Mouse (Mus musculus): Measurements from ENCODE around the gene Trp53tg5. TPM values are rescaled to one million over a fixed set of nuclear protein-coding genes. Genes with fewer than 3 reads are reported as not detected.

Trp53tg5 gene
- polyA plus RNA-seq, 1 experiment from 2014 or later, result not detected

DNA sequence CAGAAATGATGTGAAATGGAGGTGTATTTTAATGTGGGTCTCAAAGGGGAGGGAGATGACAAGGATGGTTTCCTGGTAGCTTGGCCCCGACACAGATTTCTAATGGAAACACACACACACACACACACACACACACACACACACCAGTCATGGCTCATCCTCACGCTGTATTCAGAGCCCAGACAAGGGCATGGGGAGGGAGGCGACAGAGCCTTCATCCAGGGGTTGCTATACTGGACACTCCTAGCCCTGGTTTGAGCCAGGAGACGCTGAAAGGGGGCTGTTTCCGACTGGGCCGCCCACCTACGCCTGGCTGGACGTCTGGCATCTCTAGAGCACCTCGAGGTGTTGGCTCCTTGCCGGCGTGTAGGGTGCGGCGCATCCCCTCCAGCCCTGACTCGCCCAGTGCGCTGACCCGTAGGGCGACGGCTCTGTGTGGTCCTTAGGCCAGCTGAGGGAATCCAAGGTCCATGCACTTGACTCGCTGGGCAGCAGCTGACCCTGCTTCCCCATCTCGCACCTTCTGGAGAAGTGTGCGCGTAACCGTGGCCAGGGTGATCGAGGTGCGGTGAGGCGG, 12.2 kb upstream of the Trp53tg5 start, which contains the start of gene Dbndd2:
Gene Dbndd2 (plus strand): TSS at position 426 of the 577 bp plus-strand sequence.
- Histone ChIP-seq H3K9me3 (replicated peaks; ENCODE audit: control insufficient read depth, low read length) (no peaks in the 10 kb centered on the region), H3K4me1 (ENCODE audit: control insufficient read depth, insufficient read depth, low read length) (peaks cover 9% of the 10 kb centered on the region), H3K9ac (ENCODE audit: low read length) (peak within 1 kb of the TSS; percentile 81), H3K36me3 (ENCODE audit: control insufficient read depth, insufficient read depth, low read length) (no peaks in the 10 kb centered on the region), H3K27ac (ENCODE audit: low read length) (no peak within 1 kb of the TSS), H3K27me3 (ENCODE audit: control insufficient read depth, insufficient read depth, low read length) (no peaks in the 10 kb centered on the region), H3K4me2 (ENCODE audit: low read depth, low read length) (peak within 1 kb of the TSS; percentile 97), H3K4me3 (replicated peaks; ENCODE audit: low read length) (peak within 1 kb of the TSS; percentile 77)
- ATAC-seq (ENCODE audit: insufficient read depth, low FRiP score), result no peak
- 3% methylated on average over 26 of the region's 26 CpGs for WGBS

DNA sequence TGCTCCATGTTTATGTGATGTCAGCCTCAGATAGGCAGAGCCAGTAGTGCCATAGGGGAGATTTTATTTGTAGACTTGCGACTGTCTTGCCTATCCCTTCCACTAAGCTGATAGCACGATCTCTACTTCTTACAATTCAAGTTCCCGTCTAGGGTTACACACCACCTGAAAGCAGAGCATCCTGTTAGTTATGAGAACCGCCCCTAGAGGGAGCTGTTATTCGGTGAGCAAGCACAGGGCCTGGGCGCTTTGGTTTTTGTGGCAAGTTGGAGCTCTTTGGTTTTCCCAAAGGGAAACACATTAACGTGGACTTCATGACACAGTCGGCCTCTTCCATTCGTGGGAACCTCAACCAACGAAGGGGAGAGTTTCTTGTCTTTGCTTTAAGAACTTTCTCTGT, 3.3 kb downstream of the Trp53tg5 start:
- H3K27ac ChIP-seq (ENCODE audit: low read length), result no peak overlapping the region
- H3K9me3 ChIP-seq (replicated peaks; ENCODE audit: control insufficient read depth, low read length), result no peaks in the 10 kb centered on the region
- 27% methylated on average over 10 of the region's 10 CpGs for WGBS
- no peak overlapping the region for H3K9ac ChIP-seq (ENCODE audit: low read length)
- H3K4me2 ChIP-seq (ENCODE audit: low read depth, low read length), result no peak overlapping the region
- no peaks in the 10 kb centered on the region for H3K36me3 ChIP-seq (ENCODE audit: control insufficient read depth, insufficient read depth, low read length)
- peak; percentile 38; the same call in 1 of the 2 replicates for ATAC-seq (ENCODE audit: insufficient read depth, low FRiP score)
- H3K4me3 ChIP-seq (replicated peaks; ENCODE audit: low read length), result no peak overlapping the region
- no peaks in the 10 kb centered on the region for H3K27me3 ChIP-seq (ENCODE audit: control insufficient read depth, insufficient read depth, low read length)
- no peaks in the 10 kb centered on the region for H3K4me1 ChIP-seq (ENCODE audit: control insufficient read depth, insufficient read depth, low read length)

GRCm38 (mm10) chr2:164466787-164467186, 6.7 kb downstream of the Trp53tg5 start:
- 70% methylated on average over 5 of the region's 5 CpGs for WGBS
- Histone ChIP-seq H3K9ac (ENCODE audit: low read length) (no peak overlapping the region), H3K4me1 (ENCODE audit: control insufficient read depth, insufficient read depth, low read length) (peaks cover 4% of the 10 kb centered on the region; the same call in 1 of the 2 replicates)

DNA sequence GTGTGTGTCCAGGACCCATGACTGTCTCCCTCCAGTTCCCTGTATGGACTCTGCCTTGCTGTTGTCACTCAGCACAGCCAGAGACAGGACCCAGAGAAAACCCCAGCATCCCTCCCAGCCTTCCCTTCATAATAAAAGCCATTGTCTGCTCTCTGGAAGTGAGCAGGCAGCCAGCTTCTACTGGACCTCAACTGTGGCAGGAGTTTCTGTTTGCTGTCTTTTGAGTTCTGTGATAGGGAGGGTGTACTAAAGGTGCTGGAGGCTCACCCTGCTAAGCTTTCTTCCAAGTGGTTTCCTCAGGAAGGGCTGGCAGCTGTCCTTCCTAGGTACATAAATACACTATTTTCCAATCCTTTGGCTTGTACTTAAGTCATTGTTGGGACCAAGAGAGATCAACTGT, 8.4 kb downstream of the Trp53tg5 start:
- 0 out of 2 replicates have a peak, but pooled peaks cover 4% of the 10 kb centered on the region for H3K36me3 ChIP-seq (ENCODE audit: control insufficient read depth, insufficient read depth, low read length)
- H3K4me3 ChIP-seq (replicated peaks; ENCODE audit: low read length), result no peak overlapping the region
- peaks cover 5% of the 10 kb centered on the region; the same call in 1 of the 2 replicates for H3K4me1 ChIP-seq (ENCODE audit: control insufficient read depth, insufficient read depth, low read length)
- no peak for ATAC-seq (ENCODE audit: insufficient read depth, low FRiP score)
- H3K4me2 ChIP-seq (ENCODE audit: low read depth, low read length), result no peak overlapping the region
- H3K27ac ChIP-seq (ENCODE audit: low read length), result no peak overlapping the region
- no peak overlapping the region for H3K9ac ChIP-seq (ENCODE audit: low read length)
- no peaks in the 10 kb centered on the region for H3K9me3 ChIP-seq (replicated peaks; ENCODE audit: control insufficient read depth, low read length)
- no peaks in the 10 kb centered on the region for H3K27me3 ChIP-seq (ENCODE audit: control insufficient read depth, insufficient read depth, low read length)

More at GRCm38 (mm10) chr2:164466787-164467186, 6.7 kb downstream of the Trp53tg5 start:
- 0 out of 2 replicates have a peak, but pooled peaks cover 4% of the 10 kb centered on the region for H3K36me3 ChIP-seq (ENCODE audit: control insufficient read depth, insufficient read depth, low read length)
- no peak for ATAC-seq (ENCODE audit: insufficient read depth, low FRiP score)
- H3K9me3 ChIP-seq (replicated peaks; ENCODE audit: control insufficient read depth, low read length), result no peaks in the 10 kb centered on the region
- H3K27ac ChIP-seq (ENCODE audit: low read length), result 0 out of 2 replicates have a peak overlapping the region, but pooled peaks have one; percentile 47
- H3K4me3 ChIP-seq (replicated peaks; ENCODE audit: low read length), result no peak overlapping the region
- no peak overlapping the region for H3K4me2 ChIP-seq (ENCODE audit: low read depth, low read length)
- no peaks in the 10 kb centered on the region for H3K27me3 ChIP-seq (ENCODE audit: control insufficient read depth, insufficient read depth, low read length)

DNA sequence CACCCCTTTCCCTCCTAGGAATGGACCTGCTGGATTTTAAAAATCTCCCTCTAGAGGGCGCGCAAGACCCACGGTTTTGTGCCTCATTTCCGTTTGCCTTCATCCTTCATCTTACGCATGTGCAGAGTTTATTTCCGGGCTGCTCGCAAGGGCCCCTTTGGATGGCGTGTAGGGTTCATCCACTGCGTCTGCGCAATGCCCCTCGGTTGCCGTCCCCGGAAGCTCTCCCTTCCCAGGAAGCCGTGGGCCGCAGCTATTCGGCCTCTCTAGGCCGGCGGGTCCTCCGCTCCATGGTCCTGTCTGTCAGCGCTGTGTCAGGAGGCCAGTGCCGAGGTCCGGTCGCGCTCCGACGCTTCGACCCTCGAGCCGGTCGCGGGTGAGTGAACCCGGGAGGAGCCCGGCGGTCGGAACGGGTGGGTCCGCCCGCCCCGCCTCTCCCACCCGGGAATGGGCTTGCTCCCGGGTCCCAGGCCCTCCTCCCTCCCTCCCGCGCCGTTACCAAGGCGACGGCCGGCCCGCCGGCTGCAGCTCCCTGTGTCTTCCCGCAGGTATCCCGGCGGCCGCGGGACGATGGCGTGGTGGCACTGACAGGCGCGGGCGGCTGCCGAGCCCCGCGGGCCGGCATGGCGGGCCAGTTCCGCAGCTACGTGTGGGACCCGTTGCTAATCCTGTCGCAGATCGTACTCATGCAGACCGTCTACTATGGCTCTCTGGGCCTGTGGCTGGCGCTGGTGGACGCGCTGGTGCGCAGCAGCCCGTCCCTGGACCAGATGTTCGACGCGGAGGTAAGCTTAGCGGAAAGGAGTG, 12.6 kb downstream of the Trp53tg5 start, which contains the start of gene Gm20458:
Gene Gm20458 (plus strand): TSS at position 223 of the 807 bp plus-strand sequence.
- under 1% methylated on average over 79 of the region's 79 CpGs for WGBS
- H3K36me3 ChIP-seq (ENCODE audit: control insufficient read depth, insufficient read depth, low read length), result 0 out of 2 replicates have a peak, but pooled peaks cover 4% of the 10 kb centered on the region
- H3K4me1 ChIP-seq (ENCODE audit: control insufficient read depth, insufficient read depth, low read length), result peaks cover 16% of the 10 kb centered on the region
- peak; percentile 96 for ATAC-seq (ENCODE audit: insufficient read depth, low FRiP score)
- no peaks in the 10 kb centered on the region for H3K9me3 ChIP-seq (replicated peaks; ENCODE audit: control insufficient read depth, low read length)
- H3K27me3 ChIP-seq (ENCODE audit: control insufficient read depth, insufficient read depth, low read length), result no peaks in the 10 kb centered on the region
- H3K4me2 ChIP-seq (ENCODE audit: low read depth, low read length), result peak within 1 kb of the TSS; percentile 74
- peak within 1 kb of the TSS; percentile 93 for H3K4me3 ChIP-seq (replicated peaks; ENCODE audit: low read length)
- H3K9ac ChIP-seq (ENCODE audit: low read length), result peak within 1 kb of the TSS; percentile 91
- H3K27ac ChIP-seq (ENCODE audit: low read length), result peak within 1 kb of the TSS; percentile 75

GRCm38 (mm10) chr2:164458535-164458934, 15.0 kb downstream of the Trp53tg5 start:
- H3K9ac ChIP-seq (ENCODE audit: low read length), result no peak overlapping the region
- no peaks in the 10 kb centered on the region for H3K27me3 ChIP-seq (ENCODE audit: control insufficient read depth, insufficient read depth, low read length)
- H3K4me3 ChIP-seq (replicated peaks; ENCODE audit: low read length), result no peak overlapping the region
- H3K9me3 ChIP-seq (replicated peaks; ENCODE audit: control insufficient read depth, low read length), result no peaks in the 10 kb centered on the region
- 64% methylated on average over 8 of the region's 8 CpGs for WGBS
- H3K4me1 ChIP-seq (ENCODE audit: control insufficient read depth, insufficient read depth, low read length), result peaks cover 29% of the 10 kb centered on the region
- 0 out of 2 replicates have a peak, but pooled peaks cover 4% of the 10 kb centered on the region for H3K36me3 ChIP-seq (ENCODE audit: control insufficient read depth, insufficient read depth, low read length)
- no peak overlapping the region for H3K4me2 ChIP-seq (ENCODE audit: low read depth, low read length)
- no peak for ATAC-seq (ENCODE audit: insufficient read depth, low FRiP score)
- H3K27ac ChIP-seq (ENCODE audit: low read length), result peak overlapping the region; percentile 92

DNA sequence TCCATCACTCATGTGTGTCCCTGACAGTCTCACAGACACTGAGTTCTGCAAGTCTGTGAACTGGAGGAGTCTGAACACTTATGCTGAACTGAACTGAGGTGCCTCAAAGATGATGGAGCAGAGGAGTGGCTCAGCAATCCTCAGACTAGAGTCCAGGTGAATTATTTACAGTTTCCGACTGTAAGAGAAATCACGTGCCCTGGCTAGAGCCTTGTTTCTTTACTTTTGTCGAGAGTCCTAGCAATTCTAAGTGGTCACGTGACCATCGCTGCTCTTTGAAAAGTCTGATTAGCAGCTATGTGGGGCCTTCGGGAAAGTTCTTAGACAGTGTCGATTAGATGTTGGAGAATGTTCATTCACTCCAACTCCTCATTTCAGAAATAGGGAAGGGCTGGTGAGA, 15.6 kb downstream of the Trp53tg5 start:
- peak overlapping the region; percentile 92 for H3K27ac ChIP-seq (ENCODE audit: low read length)
- H3K27me3 ChIP-seq (ENCODE audit: control insufficient read depth, insufficient read depth, low read length), result no peaks in the 10 kb centered on the region
- no peak overlapping the region for H3K4me3 ChIP-seq (replicated peaks; ENCODE audit: low read length)
- H3K9ac ChIP-seq (ENCODE audit: low read length), result peak overlapping the region; percentile 11; the same call in 1 of the 2 replicates
- H3K4me1 ChIP-seq (ENCODE audit: control insufficient read depth, insufficient read depth, low read length), result peaks cover 29% of the 10 kb centered on the region
- 0 out of 2 replicates have a peak overlapping the region, but pooled peaks have one; percentile 43 for H3K4me2 ChIP-seq (ENCODE audit: low read depth, low read length)
- H3K9me3 ChIP-seq (replicated peaks; ENCODE audit: control insufficient read depth, low read length), result no peaks in the 10 kb centered on the region
- ATAC-seq (ENCODE audit: insufficient read depth, low FRiP score), result peak; percentile 24
- H3K36me3 ChIP-seq (ENCODE audit: control insufficient read depth, insufficient read depth, low read length), result no peaks in the 10 kb centered on the region
- 43% methylated on average over 7 of the region's 7 CpGs for WGBS

DNA sequence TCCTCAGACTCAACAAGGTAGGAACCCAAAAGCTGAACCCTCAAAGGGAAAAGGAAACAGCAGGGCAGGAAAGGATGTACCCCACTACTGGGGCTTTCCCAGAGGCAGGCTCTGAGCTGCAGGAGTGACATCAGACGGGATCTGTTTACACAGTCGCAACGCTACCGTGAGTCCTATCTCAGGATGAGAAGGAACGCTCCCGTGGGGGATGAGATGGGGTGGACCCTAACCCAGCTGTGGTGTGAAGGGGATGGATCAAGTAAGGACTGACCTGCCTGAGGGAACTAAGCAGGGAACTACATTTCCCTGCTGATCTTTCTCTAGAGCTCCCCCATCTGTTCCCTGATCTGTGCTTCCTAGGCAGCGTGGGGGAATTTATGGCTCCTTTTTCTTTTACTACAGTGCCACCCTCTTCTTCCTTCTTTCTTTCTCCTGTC, 16.6 kb downstream of the Trp53tg5 start, which contains the start of gene Sys1:
Gene Sys1 (plus strand): TSS at position 101 of the 437 bp plus-strand sequence.
- no peak for ATAC-seq (ENCODE audit: insufficient read depth, low FRiP score)
- H3K27ac ChIP-seq (ENCODE audit: low read length), result peak within 1 kb of the TSS; percentile 92

DNA sequence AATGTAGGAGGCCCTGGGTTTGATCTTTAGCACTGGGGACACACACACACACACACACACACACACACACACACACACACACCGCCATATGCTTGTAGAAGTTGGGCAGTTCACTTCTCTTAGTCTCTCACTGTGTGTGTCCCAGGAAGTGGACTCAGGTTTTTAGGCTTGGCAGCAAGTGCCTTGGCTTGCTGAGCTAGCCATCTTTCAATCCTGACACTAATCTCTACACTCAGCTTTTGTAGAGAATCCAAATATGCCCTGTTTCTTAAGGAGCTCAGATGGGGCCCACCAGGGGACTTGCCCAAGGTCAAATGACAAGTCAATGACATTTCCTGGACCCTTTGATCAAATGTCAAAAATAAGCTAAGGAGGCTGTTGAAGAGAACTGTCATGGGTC, 17.1 kb downstream of the Trp53tg5 start:
- 54% methylated on average over 1 of the region's 1 CpGs for WGBS
- peaks cover 26% of the 10 kb centered on the region for H3K4me1 ChIP-seq (ENCODE audit: control insufficient read depth, insufficient read depth, low read length)
- peak overlapping the region; percentile 63 for H3K9ac ChIP-seq (ENCODE audit: low read length)
- ATAC-seq (ENCODE audit: insufficient read depth, low FRiP score), result no peak
- H3K27me3 ChIP-seq (ENCODE audit: control insufficient read depth, insufficient read depth, low read length), result no peaks in the 10 kb centered on the region
- H3K4me3 ChIP-seq (replicated peaks; ENCODE audit: low read length), result no peak overlapping the region
- no peaks in the 10 kb centered on the region for H3K36me3 ChIP-seq (ENCODE audit: control insufficient read depth, insufficient read depth, low read length)
- H3K4me2 ChIP-seq (ENCODE audit: low read depth, low read length), result peak overlapping the region; percentile 43
- H3K9me3 ChIP-seq (replicated peaks; ENCODE audit: control insufficient read depth, low read length), result no peaks in the 10 kb centered on the region
- peak overlapping the region; percentile 92 for H3K27ac ChIP-seq (ENCODE audit: low read length)

More for the DNA sequence above, 16.6 kb downstream of the Trp53tg5 start, which contains the start of gene Sys1:
- Histone ChIP-seq H3K36me3 (ENCODE audit: control insufficient read depth, insufficient read depth, low read length) (no peaks in the 10 kb centered on the region), H3K4me1 (ENCODE audit: control insufficient read depth, insufficient read depth, low read length) (peaks cover 28% of the 10 kb centered on the region), H3K9ac (ENCODE audit: low read length) (peak within 1 kb of the TSS; percentile 63), H3K4me3 (replicated peaks; ENCODE audit: low read length) (peak within 1 kb of the TSS; percentile 25), H3K9me3 (replicated peaks; ENCODE audit: control insufficient read depth, low read length) (no peaks in the 10 kb centered on the region), H3K4me2 (ENCODE audit: low read depth, low read length) (peak within 1 kb of the TSS; percentile 43), H3K27me3 (ENCODE audit: control insufficient read depth, insufficient read depth, low read length) (no peaks in the 10 kb centered on the region)
- under 1% methylated on average over 7 of the region's 7 CpGs for WGBS
